Mouse (Mus musculus): ENCODE results near the gene Ptprd. TPM values are rescaled to one million over a fixed set of nuclear protein-coding genes. Genes with fewer than 3 reads are reported as not detected.

Gene Ptprd
- polyA plus RNA-seq, 1 experiment from 2014 or later: 13.9 TPM

GRCm38 (mm10) chr4:76183095-76183494 lies 2028.7 kb downstream of the Ptprd start:
- Histone ChIP-seq H3K27ac (no peak overlapping the region), H3K9me3 (no peaks in the 10 kb centered on the region), H3K36me3 (no peaks in the 10 kb centered on the region), H3K9ac (no peak overlapping the region), H3K4me3 (replicated peaks) (no peak overlapping the region), H3K27me3 (replicated peaks) (no peaks in the 10 kb centered on the region), H3K4me2 (no peak overlapping the region), H3K4me1 (no peaks in the 10 kb centered on the region)
- no peak for ATAC-seq (ENCODE audit: insufficient read depth, low FRiP score, low read depth)
- WGBS: 88% methylated on average over 3 of the region's 3 CpGs

GRCm38 (mm10) chr4:76179497-76179896 lies 2032.3 kb downstream of the Ptprd start:
- Histone ChIP-seq H3K4me1 (no peaks in the 10 kb centered on the region), H3K27ac (no peak overlapping the region), H3K9ac (no peak overlapping the region), H3K4me3 (replicated peaks) (no peak overlapping the region), H3K27me3 (replicated peaks) (no peaks in the 10 kb centered on the region), H3K9me3 (no peaks in the 10 kb centered on the region), H3K36me3 (no peaks in the 10 kb centered on the region), H3K4me2 (no peak overlapping the region)
- ATAC-seq (ENCODE audit: insufficient read depth, low FRiP score, low read depth): no peak
- WGBS: 38% methylated on average over 8 of the region's 8 CpGs

GRCm38 (mm10) chr4:76175086-76175485 lies 2036.7 kb downstream of the Ptprd start:
- Histone ChIP-seq H3K4me3 (replicated peaks) (no peak overlapping the region), H3K9me3 (no peaks in the 10 kb centered on the region), H3K4me2 (no peak overlapping the region), H3K36me3 (no peaks in the 10 kb centered on the region), H3K27me3 (replicated peaks) (no peaks in the 10 kb centered on the region), H3K9ac (no peak overlapping the region), H3K4me1 (no peaks in the 10 kb centered on the region), H3K27ac (no peak overlapping the region)
- WGBS: 91% methylated on average over 1 of the region's 1 CpGs
- no peak for ATAC-seq (ENCODE audit: insufficient read depth, low FRiP score, low read depth)

- H3K27ac ChIP-seq: no peak overlapping the region
- no peak for ATAC-seq (ENCODE audit: insufficient read depth, low FRiP score, low read depth)
- no peaks in the 10 kb centered on the region for H3K27me3 ChIP-seq (replicated peaks)
- H3K36me3 ChIP-seq: no peaks in the 10 kb centered on the region
- H3K9me3 ChIP-seq: no peaks in the 10 kb centered on the region
- no peak overlapping the region for H3K9ac ChIP-seq
- H3K4me1 ChIP-seq: no peaks in the 10 kb centered on the region
- H3K4me2 ChIP-seq: no peak overlapping the region
- WGBS: 44% methylated on average over 1 of the region's 1 CpGs
- no peak overlapping the region for H3K4me3 ChIP-seq (replicated peaks)
Measured at GRCm38 (mm10) chr4:76155750-76156149, 2056.0 kb downstream of the Ptprd start.

- H3K4me1 ChIP-seq: no peaks in the 10 kb centered on the region
Measured at GRCm38 (mm10) chr4:76154190-76154589, 2057.6 kb downstream of the Ptprd start.

GRCm38 (mm10) chr4:76144925-76145324 lies 2066.8 kb downstream of the Ptprd start:
- 79% methylated on average over 4 of the region's 4 CpGs for WGBS

More at GRCm38 (mm10) chr4:76154190-76154589, 2057.6 kb downstream of the Ptprd start:
- Histone ChIP-seq H3K9ac (no peak overlapping the region), H3K36me3 (no peaks in the 10 kb centered on the region), H3K4me2 (no peak overlapping the region), H3K27me3 (replicated peaks) (no peaks in the 10 kb centered on the region), H3K9me3 (no peaks in the 10 kb centered on the region), H3K27ac (no peak overlapping the region), H3K4me3 (replicated peaks) (no peak overlapping the region)
- ATAC-seq (ENCODE audit: insufficient read depth, low FRiP score, low read depth): no peak
- 58% methylated on average over 2 of the region's 2 CpGs for WGBS

GRCm38 (mm10) chr4:76144333-76144732 lies 2067.4 kb downstream of the Ptprd start:
- Histone ChIP-seq H3K4me3 (replicated peaks) (no peak overlapping the region), H3K4me2 (no peak overlapping the region), H3K9ac (no peak overlapping the region), H3K27me3 (replicated peaks) (no peaks in the 10 kb centered on the region), H3K9me3 (no peaks in the 10 kb centered on the region), H3K4me1 (no peaks in the 10 kb centered on the region), H3K36me3 (no peaks in the 10 kb centered on the region), H3K27ac (no peak overlapping the region)
- WGBS: 70% methylated on average over 2 of the region's 2 CpGs
- ATAC-seq (ENCODE audit: insufficient read depth, low FRiP score, low read depth): no peak

More at GRCm38 (mm10) chr4:76144925-76145324, 2066.8 kb downstream of the Ptprd start:
- no peak overlapping the region for H3K27ac ChIP-seq
- H3K36me3 ChIP-seq: no peaks in the 10 kb centered on the region
- H3K27me3 ChIP-seq (replicated peaks): no peaks in the 10 kb centered on the region
- no peak overlapping the region for H3K9ac ChIP-seq
- no peaks in the 10 kb centered on the region for H3K9me3 ChIP-seq
- no peaks in the 10 kb centered on the region for H3K4me1 ChIP-seq
- ATAC-seq (ENCODE audit: insufficient read depth, low FRiP score, low read depth): no peak
- no peak overlapping the region for H3K4me3 ChIP-seq (replicated peaks)
- H3K4me2 ChIP-seq: no peak overlapping the region

- no peaks in the 10 kb centered on the region for H3K36me3 ChIP-seq
- no peaks in the 10 kb centered on the region for H3K9me3 ChIP-seq
- H3K4me2 ChIP-seq: no peak overlapping the region
- no peak for ATAC-seq (ENCODE audit: insufficient read depth, low FRiP score, low read depth)
- no peak overlapping the region for H3K9ac ChIP-seq
- H3K4me1 ChIP-seq: no peaks in the 10 kb centered on the region
- no peaks in the 10 kb centered on the region for H3K27me3 ChIP-seq (replicated peaks)
- no peak overlapping the region for H3K27ac ChIP-seq
- H3K4me3 ChIP-seq (replicated peaks): no peak overlapping the region
- WGBS: 63% methylated on average over 3 of the region's 3 CpGs
Measured at GRCm38 (mm10) chr4:76137901-76138300, 2073.9 kb downstream of the Ptprd start.

GRCm38 (mm10) chr4:76136625-76137024 lies 2075.1 kb downstream of the Ptprd start:
- Histone ChIP-seq H3K9me3 (no peaks in the 10 kb centered on the region), H3K27ac (no peak overlapping the region), H3K9ac (no peak overlapping the region), H3K27me3 (replicated peaks) (no peaks in the 10 kb centered on the region), H3K4me2 (no peak overlapping the region), H3K4me1 (no peaks in the 10 kb centered on the region), H3K4me3 (replicated peaks) (no peak overlapping the region), H3K36me3 (no peaks in the 10 kb centered on the region)
- WGBS: 89% methylated on average over 14 of the region's 14 CpGs
- no peak for ATAC-seq (ENCODE audit: insufficient read depth, low FRiP score, low read depth)

GRCm38 (mm10) chr4:76091845-76092244 lies 2119.9 kb downstream of the Ptprd start:
- Histone ChIP-seq H3K4me1 (no peaks in the 10 kb centered on the region), H3K4me2 (no peak overlapping the region), H3K36me3 (peaks cover 4% of the 10 kb centered on the region; the same call in 1 of the 2 replicates), H3K27ac (no peak overlapping the region), H3K9ac (no peak overlapping the region), H3K27me3 (replicated peaks) (no peaks in the 10 kb centered on the region), H3K9me3 (no peaks in the 10 kb centered on the region), H3K4me3 (replicated peaks) (no peak overlapping the region)
- 86% methylated on average over 4 of the region's 4 CpGs for WGBS
- ATAC-seq (ENCODE audit: insufficient read depth, low FRiP score, low read depth): no peak

- Histone ChIP-seq H3K4me1 (no peaks in the 10 kb centered on the region), H3K9me3 (no peaks in the 10 kb centered on the region), H3K27ac (no peak overlapping the region), H3K9ac (no peak overlapping the region), H3K4me3 (replicated peaks) (no peak overlapping the region), H3K4me2 (no peak overlapping the region), H3K36me3 (peaks cover 8% of the 10 kb centered on the region; the same call in 1 of the 2 replicates), H3K27me3 (replicated peaks) (no peaks in the 10 kb centered on the region)
- no peak for ATAC-seq (ENCODE audit: insufficient read depth, low FRiP score, low read depth)
Measured at GRCm38 (mm10) chr4:76089866-76090265, 2121.9 kb downstream of the Ptprd start.

GRCm38 (mm10) chr4:76076051-76076450 lies 2135.7 kb downstream of the Ptprd start:
- no peak overlapping the region for H3K9ac ChIP-seq
- H3K9me3 ChIP-seq: no peaks in the 10 kb centered on the region
- H3K36me3 ChIP-seq: no peaks in the 10 kb centered on the region
- no peak overlapping the region for H3K27ac ChIP-seq
- no peaks in the 10 kb centered on the region for H3K4me1 ChIP-seq
- no peak overlapping the region for H3K4me3 ChIP-seq (replicated peaks)
- H3K4me2 ChIP-seq: no peak overlapping the region
- no peaks in the 10 kb centered on the region for H3K27me3 ChIP-seq (replicated peaks)
- 96% methylated on average over 1 of the region's 1 CpGs for WGBS
- ATAC-seq (ENCODE audit: insufficient read depth, low FRiP score, low read depth): no peak

- no peak for ATAC-seq (ENCODE audit: insufficient read depth, low FRiP score, low read depth)
- no peaks in the 10 kb centered on the region for H3K9me3 ChIP-seq
- WGBS: 78% methylated on average over 3 of the region's 3 CpGs
- H3K9ac ChIP-seq: no peak overlapping the region
- no peak overlapping the region for H3K4me2 ChIP-seq
- no peaks in the 10 kb centered on the region for H3K36me3 ChIP-seq
- no peak overlapping the region for H3K4me3 ChIP-seq (replicated peaks)
- no peaks in the 10 kb centered on the region for H3K4me1 ChIP-seq
- no peaks in the 10 kb centered on the region for H3K27me3 ChIP-seq (replicated peaks)
- no peak overlapping the region for H3K27ac ChIP-seq
Measured at GRCm38 (mm10) chr4:76073286-76073685, 2138.5 kb downstream of the Ptprd start.

All from stomach, embryonic 15.5 days (tissue).